Mouse (Mus musculus): ENCODE results near the gene Uggt2. TPM values are rescaled to one million over a fixed set of nuclear protein-coding genes. Genes with fewer than 3 reads are reported as not detected.

Uggt2 gene
- polyA plus RNA-seq, 1 experiment, result 2.6 TPM

DNA sequence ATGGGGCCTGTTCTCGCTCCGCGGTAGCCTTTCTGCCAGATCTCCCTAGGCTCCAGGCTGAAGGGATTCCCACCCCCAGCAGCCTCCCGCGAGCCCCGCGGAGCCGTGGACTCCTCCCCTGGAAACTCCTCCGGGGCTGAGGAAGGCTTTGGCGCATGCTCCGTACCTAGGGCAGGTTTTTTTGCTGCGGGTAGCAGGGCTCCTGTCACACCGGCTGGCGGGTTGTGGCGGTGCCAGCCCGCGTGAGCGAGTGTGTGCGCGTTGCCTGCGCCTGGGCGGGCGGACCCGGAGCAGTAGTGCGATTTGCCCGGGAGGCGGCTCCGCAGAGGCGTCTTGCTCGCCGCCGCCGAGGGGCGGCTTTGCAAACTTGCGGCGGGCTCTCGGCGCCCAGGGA, 38.3 kb upstream of the Uggt2 start:
- Histone ChIP-seq H3K79me2 (ENCODE audit: control insufficient read depth, insufficient read depth) (no peaks in the 10 kb centered on the region), H3K4me3 (no peak overlapping the region), H3K27me3 (ENCODE audit: control insufficient read depth, insufficient read depth, insufficient read length) (peaks cover 17% of the 10 kb centered on the region), H3K4me2 (ENCODE audit: low read depth) (no peak overlapping the region), H3K36me3 (ENCODE audit: control insufficient read depth, insufficient read depth) (no peaks in the 10 kb centered on the region), H3ac (ENCODE audit: control insufficient read depth, insufficient read length) (no peak overlapping the region)
- TF ChIP-seq TCF12 (IDR thresholded peaks at IDR 0.05; ENCODE audit: insufficient read depth, poor library complexity, severe bottlenecking), result no peak
- TF ChIP-seq POLR2A (IDR thresholded peaks at IDR 0.05; ENCODE audit: insufficient read length, low read depth), result no peak
- TF ChIP-seq REST (IDR thresholded peaks at IDR 0.05; ENCODE audit: insufficient read depth, insufficient read length), result no peak
- no peak for TF ChIP-seq MYOG (IDR thresholded peaks at IDR 0.05; ENCODE audit: control insufficient read depth in 1 of 3, insufficient read depth in 1 of 3, insufficient read length in 2 of 3, low read depth in 2 of 3)
- TF ChIP-seq CEBPB (IDR thresholded peaks at IDR 0.05; ENCODE audit: insufficient read depth, poor library complexity, severe bottlenecking), result no peak
- no peak for TF ChIP-seq MAX (IDR thresholded peaks at IDR 0.05; ENCODE audit: low read depth)
- TF ChIP-seq USF1 (IDR thresholded peaks at IDR 0.05; ENCODE audit: low read depth), result no peak
- TF ChIP-seq MYOD1 (IDR thresholded peaks at IDR 0.05; ENCODE audit: control insufficient read depth in 1 of 3, insufficient read length in 2 of 3, low read depth in 2 of 3), result no peak
- TF ChIP-seq TCF3 (IDR thresholded peaks at IDR 0.05; ENCODE audit: insufficient read length, low read depth), result no peak
- TF ChIP-seq SRF (IDR thresholded peaks at IDR 0.05; ENCODE audit: control insufficient read depth, insufficient read length, low read depth), result no peak
- no peak for TF ChIP-seq POLR2AphosphoS2 (IDR thresholded peaks at IDR 0.05; ENCODE audit: insufficient read length, low read depth)
- TF ChIP-seq E2F4 (IDR thresholded peaks at IDR 0.05; ENCODE audit: insufficient read depth), result no peak

GRCm38 (mm10) chr14:119127330-119127729, 28.1 kb upstream of the Uggt2 start:
- Histone ChIP-seq H3ac (ENCODE audit: control insufficient read depth, insufficient read length) (no peak overlapping the region), H3K4me3 (no peak overlapping the region), H3K4me2 (ENCODE audit: low read depth) (no peak overlapping the region), H3K79me2 (ENCODE audit: control insufficient read depth, insufficient read depth) (no peaks in the 10 kb centered on the region), H3K27me3 (ENCODE audit: control insufficient read depth, insufficient read depth, insufficient read length) (no peaks in the 10 kb centered on the region), H3K36me3 (ENCODE audit: control insufficient read depth, insufficient read depth) (no peaks in the 10 kb centered on the region)
- TF ChIP-seq POLR2A (IDR thresholded peaks at IDR 0.05; ENCODE audit: insufficient read length, low read depth) (no peak), MAX (IDR thresholded peaks at IDR 0.05; ENCODE audit: low read depth) (no peak), E2F4 (IDR thresholded peaks at IDR 0.05; ENCODE audit: insufficient read depth) (no peak), POLR2AphosphoS2 (IDR thresholded peaks at IDR 0.05; ENCODE audit: insufficient read length, low read depth) (no peak), TCF12 (IDR thresholded peaks at IDR 0.05; ENCODE audit: insufficient read depth, poor library complexity, severe bottlenecking) (no peak), USF1 (IDR thresholded peaks at IDR 0.05; ENCODE audit: low read depth) (no peak), SRF (IDR thresholded peaks at IDR 0.05; ENCODE audit: control insufficient read depth, insufficient read length, low read depth) (no peak), MYOG (IDR thresholded peaks at IDR 0.05; ENCODE audit: control insufficient read depth in 1 of 3, insufficient read depth in 1 of 3, insufficient read length in 2 of 3, low read depth in 2 of 3) (no peak), TCF3 (IDR thresholded peaks at IDR 0.05; ENCODE audit: insufficient read length, low read depth) (no peak), REST (IDR thresholded peaks at IDR 0.05; ENCODE audit: insufficient read depth, insufficient read length) (no peak), CEBPB (IDR thresholded peaks at IDR 0.05; ENCODE audit: insufficient read depth, poor library complexity, severe bottlenecking) (no peak), MYOD1 (IDR thresholded peaks at IDR 0.05; ENCODE audit: control insufficient read depth in 1 of 3, insufficient read length in 2 of 3, low read depth in 2 of 3) (no peak)

- H3K36me3 ChIP-seq (ENCODE audit: control insufficient read depth, insufficient read depth), result no peaks in the 10 kb centered on the region
- no peak for TF ChIP-seq REST (IDR thresholded peaks at IDR 0.05; ENCODE audit: insufficient read depth, insufficient read length)
- no peak for TF ChIP-seq SRF (IDR thresholded peaks at IDR 0.05; ENCODE audit: control insufficient read depth, insufficient read length, low read depth)
- no peak for TF ChIP-seq MYOD1 (IDR thresholded peaks at IDR 0.05; ENCODE audit: control insufficient read depth in 1 of 3, insufficient read length in 2 of 3, low read depth in 2 of 3)
- no peak overlapping the region for H3K4me2 ChIP-seq (ENCODE audit: low read depth)
- H3K27me3 ChIP-seq (ENCODE audit: control insufficient read depth, insufficient read depth, insufficient read length), result no peaks in the 10 kb centered on the region
- H3ac ChIP-seq (ENCODE audit: control insufficient read depth, insufficient read length), result no peak overlapping the region
- no peaks in the 10 kb centered on the region for H3K79me2 ChIP-seq (ENCODE audit: control insufficient read depth, insufficient read depth)
- H3K4me3 ChIP-seq, result no peak overlapping the region
These were observed 26.6 kb upstream of the Uggt2 start for GRCm38 (mm10) chr14:119125840-119126239.

DNA sequence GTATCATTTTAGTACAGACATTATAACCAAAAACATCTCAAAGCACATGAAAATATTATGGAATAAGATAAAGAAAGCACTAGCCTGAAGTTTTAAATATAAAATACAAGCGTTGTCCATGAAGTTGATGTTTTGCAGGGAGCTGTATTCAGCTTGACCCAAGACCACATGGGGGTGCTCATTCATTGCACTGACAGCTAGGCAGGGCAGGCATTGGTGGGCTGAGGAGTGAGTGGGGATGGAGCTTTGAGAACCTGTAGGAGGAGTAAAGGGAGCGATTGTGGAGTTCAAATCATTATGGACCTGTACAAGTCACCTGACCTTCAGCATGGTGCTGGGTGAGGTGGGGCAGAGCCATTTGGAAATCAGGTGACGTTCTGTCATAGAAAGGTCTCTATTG, 24.8 kb upstream of the Uggt2 start:
- Histone ChIP-seq H3K4me3 (no peak overlapping the region), H3K79me2 (ENCODE audit: control insufficient read depth, insufficient read depth) (no peaks in the 10 kb centered on the region), H3K4me2 (ENCODE audit: low read depth) (no peak overlapping the region), H3K27me3 (ENCODE audit: control insufficient read depth, insufficient read depth, insufficient read length) (no peaks in the 10 kb centered on the region), H3ac (ENCODE audit: control insufficient read depth, insufficient read length) (no peak overlapping the region), H3K36me3 (ENCODE audit: control insufficient read depth, insufficient read depth) (no peaks in the 10 kb centered on the region)
- no peak for TF ChIP-seq POLR2AphosphoS2 (IDR thresholded peaks at IDR 0.05; ENCODE audit: insufficient read length, low read depth)
- no peak for TF ChIP-seq MAX (IDR thresholded peaks at IDR 0.05; ENCODE audit: low read depth)
- TF ChIP-seq POLR2A (IDR thresholded peaks at IDR 0.05; ENCODE audit: insufficient read length, low read depth), result no peak
- no peak for TF ChIP-seq SRF (IDR thresholded peaks at IDR 0.05; ENCODE audit: control insufficient read depth, insufficient read length, low read depth)
- TF ChIP-seq TCF12 (IDR thresholded peaks at IDR 0.05; ENCODE audit: insufficient read depth, poor library complexity, severe bottlenecking), result no peak
- no peak for TF ChIP-seq USF1 (IDR thresholded peaks at IDR 0.05; ENCODE audit: low read depth)

DNA sequence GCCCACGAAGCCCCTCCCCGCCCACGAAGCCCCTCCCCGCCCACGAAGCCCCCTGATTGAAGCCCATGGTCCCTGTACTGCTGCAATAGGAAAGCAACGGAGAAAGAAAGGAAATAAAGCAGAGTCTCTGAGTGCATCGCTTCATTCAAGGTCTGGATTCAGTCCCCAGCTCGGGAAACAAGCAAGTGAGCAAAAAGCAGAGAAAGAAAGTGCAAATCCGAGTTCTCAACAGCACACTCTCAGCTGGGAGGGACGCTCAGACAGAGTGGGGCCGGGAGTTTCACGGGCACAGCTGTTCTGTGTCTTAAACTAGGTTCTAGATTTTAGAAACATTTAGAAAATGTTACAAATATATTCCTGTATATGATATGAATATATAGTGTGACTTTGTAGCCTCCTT, 24.4 kb upstream of the Uggt2 start:
- H3K79me2 ChIP-seq (ENCODE audit: control insufficient read depth, insufficient read depth), result no peaks in the 10 kb centered on the region
- H3ac ChIP-seq (ENCODE audit: control insufficient read depth, insufficient read length), result no peak overlapping the region
- TF ChIP-seq TCF12 (IDR thresholded peaks at IDR 0.05; ENCODE audit: insufficient read depth, poor library complexity, severe bottlenecking) (no peak), POLR2A (IDR thresholded peaks at IDR 0.05; ENCODE audit: insufficient read length, low read depth) (no peak), SRF (IDR thresholded peaks at IDR 0.05; ENCODE audit: control insufficient read depth, insufficient read length, low read depth) (no peak), MAX (IDR thresholded peaks at IDR 0.05; ENCODE audit: low read depth) (no peak), E2F4 (IDR thresholded peaks at IDR 0.05; ENCODE audit: insufficient read depth) (no peak), CEBPB (IDR thresholded peaks at IDR 0.05; ENCODE audit: insufficient read depth, poor library complexity, severe bottlenecking) (no peak), MYOG (IDR thresholded peaks at IDR 0.05; ENCODE audit: control insufficient read depth in 1 of 3, insufficient read depth in 1 of 3, insufficient read length in 2 of 3, low read depth in 2 of 3) (no peak), TCF3 (IDR thresholded peaks at IDR 0.05; ENCODE audit: insufficient read length, low read depth) (no peak)

More for the DNA sequence above, 24.4 kb upstream of the Uggt2 start:
- Histone ChIP-seq H3K4me2 (ENCODE audit: low read depth) (no peak overlapping the region), H3K4me3 (no peak overlapping the region), H3K27me3 (ENCODE audit: control insufficient read depth, insufficient read depth, insufficient read length) (no peaks in the 10 kb centered on the region), H3K36me3 (ENCODE audit: control insufficient read depth, insufficient read depth) (no peaks in the 10 kb centered on the region)
